Mouse (Mus musculus) kidney, embryonic 16.5 days (tissue): Measurements from ENCODE around the gene Ifnab. TPM values are rescaled to one million over a fixed set of nuclear protein-coding genes. Genes with fewer than 3 reads are reported as not detected.

Source experiments
- ATAC-seq: fragments of 200-750 bp; cut with Nextera tagmentation; 2 replicates; pipeline ENCODE4 v1.8.0; 2017; ENCODE audit warnings: moderate TSS enrichment; ENCODE audit not compliant: low FRiP score, low TSS enrichment
- H3K27ac ChIP-seq: fragments of 300-500 bp; sonication (generic); 2 replicates; pipeline ENCODE4 v1.5.1; 2014; ENCODE audit warnings: low read length
- H3K27me3 ChIP-seq: fragments of 300-500 bp; sonication (generic); 2 replicates; pipeline ENCODE4 v1.6.1; 2014; ENCODE audit warnings: low read length, control low read depth, mixed read lengths; ENCODE audit not compliant: insufficient read depth
- H3K36me3 ChIP-seq: fragments of 300-500 bp; sonication (generic); 2 replicates; pipeline ENCODE4 v1.6.1; 2014; ENCODE audit warnings: low read length, control low read depth, mixed read lengths; ENCODE audit not compliant: insufficient read depth
- H3K4me1 ChIP-seq: fragments of 300-500 bp; sonication (generic); 2 replicates; pipeline ENCODE4 v1.6.1; 2014; ENCODE audit warnings: low read length, control low read depth, mixed read lengths; ENCODE audit not compliant: insufficient read depth
- H3K4me2 ChIP-seq: fragments of 300-500 bp; sonication (generic); replicated peaks from 2 replicates; pipeline ENCODE4 v1.6.1; 2014; ENCODE audit warnings: low read depth, low read length
- H3K4me3 ChIP-seq: fragments of 300-500 bp; sonication (generic); 2 replicates; pipeline ENCODE4 v1.5.1; 2014; ENCODE audit warnings: mild to moderate bottlenecking, low read length
- H3K9ac ChIP-seq: fragments of 300-500 bp; sonication (generic); replicated peaks from 2 replicates; pipeline ENCODE4 v1.6.1; 2014; ENCODE audit warnings: low read length
- H3K9me3 ChIP-seq: fragments of 300-500 bp; sonication (generic); 2 replicates; pipeline ENCODE4 v1.6.1; 2016; ENCODE audit warnings: low read length, control low read depth
- WGBS: fragments of 180-500 bp; shearing (Covaris S2); extraction: QIAGEN DNeasy Blood & Tissue Kit; methylation state at CpG from one replicate; pipeline ENCODE4 v1.1.7; 2014; 5-methylcytosine and 5-hydroxymethylcytosine counted together
- polyA plus RNA-seq: library from polyadenylated mRNA; unstranded; fragments of >200 nt; fragmentation: Nextera tagmentation; extraction: Ambion mirVana; gene quantifications from 2 replicates; pipeline ENCODE4 v1.2.1, GENCODE M21; 2015

The Ifnab gene
- polyA plus RNA-seq: not detected in 2 replicates

GRCm38 (mm10) chr4:88691259-88691658 is at the start of gene Ifnab:
Gene Ifnab, minus strand, starts transcription at chr4:88691359.
- peaks cover 2% of the 10 kb centered on the region; the same call in 1 of the 2 replicates for H3K9me3 ChIP-seq
- no peaks in the 10 kb centered on the region for H3K4me1 ChIP-seq
- WGBS: 69% methylated on average over 2 of the region's 2 CpGs
- H3K4me2 ChIP-seq: no peak within 1 kb of the TSS
- H3K27ac ChIP-seq: no peak within 1 kb of the TSS
- H3K4me3 ChIP-seq: no peak within 1 kb of the TSS
- no peaks in the 10 kb centered on the region for H3K36me3 ChIP-seq
- no peak within 1 kb of the TSS for H3K9ac ChIP-seq
- peaks cover 6% of the 10 kb centered on the region; the same call in 1 of the 2 replicates for H3K27me3 ChIP-seq
- no peak for ATAC-seq

- Histone ChIP-seq H3K27ac (no peak overlapping the region), H3K36me3 (no peaks in the 10 kb centered on the region), H3K4me2 (no peak overlapping the region), H3K9me3 (no peaks in the 10 kb centered on the region), H3K9ac (no peak overlapping the region), H3K4me1 (no peaks in the 10 kb centered on the region), H3K4me3 (no peak overlapping the region), H3K27me3 (no peaks in the 10 kb centered on the region)
- no peak for ATAC-seq
- 87% methylated on average over 6 of the region's 6 CpGs for WGBS
Measured at GRCm38 (mm10) chr4:88739036-88739435, 47.9 kb upstream of the Ifnab start.

DNA sequence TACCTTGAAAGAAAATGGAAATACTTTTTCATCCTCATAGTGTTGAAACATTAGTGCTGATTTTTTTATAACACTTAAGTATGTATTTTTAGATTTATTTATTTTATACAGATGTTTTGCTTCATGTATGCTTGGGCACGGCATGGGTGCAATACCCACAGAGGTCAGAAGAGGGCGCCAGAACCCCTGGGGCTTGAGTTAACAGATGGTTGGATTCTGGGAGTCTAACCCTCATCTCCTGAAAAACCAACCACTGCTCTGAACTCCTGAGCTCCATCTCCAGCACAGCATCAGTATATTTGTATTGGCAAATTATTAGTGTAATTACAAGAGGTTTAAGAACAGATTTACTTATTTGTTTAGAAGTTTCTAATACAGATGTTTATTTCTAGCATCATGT is 47.3 kb upstream of the Ifnab start:
- 5% methylated on average over 2 of the region's 2 CpGs for WGBS
- no peak overlapping the region for H3K4me2 ChIP-seq
- H3K27ac ChIP-seq: no peak overlapping the region
- H3K4me3 ChIP-seq: no peak overlapping the region
- no peaks in the 10 kb centered on the region for H3K36me3 ChIP-seq
- ATAC-seq: no peak
- H3K9ac ChIP-seq: no peak overlapping the region
- no peaks in the 10 kb centered on the region for H3K9me3 ChIP-seq
- no peaks in the 10 kb centered on the region for H3K27me3 ChIP-seq
- no peaks in the 10 kb centered on the region for H3K4me1 ChIP-seq

GRCm38 (mm10) chr4:88727324-88727723 is 36.2 kb upstream of the Ifnab start:
- 0% methylated on average over 1 of the region's 1 CpGs for WGBS
- Histone ChIP-seq H3K4me3 (no peak overlapping the region), H3K36me3 (no peaks in the 10 kb centered on the region), H3K4me2 (no peak overlapping the region), H3K27ac (no peak overlapping the region), H3K4me1 (no peaks in the 10 kb centered on the region), H3K9me3 (no peaks in the 10 kb centered on the region), H3K9ac (no peak overlapping the region), H3K27me3 (no peaks in the 10 kb centered on the region)
- ATAC-seq: peak; percentile 57; the same call in 1 of the 2 replicates

- H3K9me3 ChIP-seq: no peaks in the 10 kb centered on the region
- H3K4me3 ChIP-seq: no peak overlapping the region
- no peaks in the 10 kb centered on the region for H3K27me3 ChIP-seq
- H3K36me3 ChIP-seq: no peaks in the 10 kb centered on the region
- WGBS: 75% methylated on average over 6 of the region's 6 CpGs
- H3K9ac ChIP-seq: no peak overlapping the region
- H3K4me1 ChIP-seq: no peaks in the 10 kb centered on the region
- no peak overlapping the region for H3K27ac ChIP-seq
- ATAC-seq: no peak
- no peak overlapping the region for H3K4me2 ChIP-seq
Measured at GRCm38 (mm10) chr4:88726727-88727126, 35.6 kb upstream of the Ifnab start.

DNA sequence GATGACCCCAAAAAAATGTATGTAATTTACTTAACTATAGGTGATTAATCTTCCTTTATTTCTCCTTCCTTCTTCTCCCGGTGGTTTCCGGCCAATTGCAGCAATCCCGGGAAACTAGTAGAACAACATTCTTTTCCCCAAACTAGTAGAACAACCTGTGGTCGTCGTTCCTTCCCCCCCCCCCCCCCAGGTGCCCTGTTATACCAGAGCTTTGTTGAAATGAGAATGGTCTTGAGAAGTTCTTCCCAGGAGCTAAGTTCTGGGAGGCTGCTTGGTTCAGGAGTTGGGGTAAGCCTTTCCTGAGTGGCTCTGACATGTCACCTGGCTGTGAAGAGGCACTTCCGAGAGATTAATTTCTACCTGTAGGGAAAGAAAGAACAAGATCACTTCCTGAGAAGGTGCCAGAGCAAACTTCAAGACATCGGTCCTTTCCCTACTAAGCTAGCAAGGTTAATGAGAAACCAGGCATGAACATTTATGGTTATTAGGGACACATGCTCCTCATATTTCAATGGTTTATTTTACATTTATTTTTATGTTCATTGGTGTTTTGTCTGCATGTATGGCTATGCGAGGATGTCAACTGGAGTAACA is 32.4 kb upstream of the Ifnab start:
- Histone ChIP-seq H3K9me3 (no peaks in the 10 kb centered on the region), H3K27me3 (no peaks in the 10 kb centered on the region), H3K36me3 (peaks cover 13% of the 10 kb centered on the region), H3K9ac (no peak overlapping the region), H3K4me2 (peak overlapping the region; percentile 31; the same call in 1 of the 2 replicates), H3K27ac (peak overlapping the region; percentile 88), H3K4me1 (peaks cover 19% of the 10 kb centered on the region), H3K4me3 (no peak overlapping the region)
- ATAC-seq: no peak
- WGBS: 44% methylated on average over 8 of the region's 8 CpGs

DNA sequence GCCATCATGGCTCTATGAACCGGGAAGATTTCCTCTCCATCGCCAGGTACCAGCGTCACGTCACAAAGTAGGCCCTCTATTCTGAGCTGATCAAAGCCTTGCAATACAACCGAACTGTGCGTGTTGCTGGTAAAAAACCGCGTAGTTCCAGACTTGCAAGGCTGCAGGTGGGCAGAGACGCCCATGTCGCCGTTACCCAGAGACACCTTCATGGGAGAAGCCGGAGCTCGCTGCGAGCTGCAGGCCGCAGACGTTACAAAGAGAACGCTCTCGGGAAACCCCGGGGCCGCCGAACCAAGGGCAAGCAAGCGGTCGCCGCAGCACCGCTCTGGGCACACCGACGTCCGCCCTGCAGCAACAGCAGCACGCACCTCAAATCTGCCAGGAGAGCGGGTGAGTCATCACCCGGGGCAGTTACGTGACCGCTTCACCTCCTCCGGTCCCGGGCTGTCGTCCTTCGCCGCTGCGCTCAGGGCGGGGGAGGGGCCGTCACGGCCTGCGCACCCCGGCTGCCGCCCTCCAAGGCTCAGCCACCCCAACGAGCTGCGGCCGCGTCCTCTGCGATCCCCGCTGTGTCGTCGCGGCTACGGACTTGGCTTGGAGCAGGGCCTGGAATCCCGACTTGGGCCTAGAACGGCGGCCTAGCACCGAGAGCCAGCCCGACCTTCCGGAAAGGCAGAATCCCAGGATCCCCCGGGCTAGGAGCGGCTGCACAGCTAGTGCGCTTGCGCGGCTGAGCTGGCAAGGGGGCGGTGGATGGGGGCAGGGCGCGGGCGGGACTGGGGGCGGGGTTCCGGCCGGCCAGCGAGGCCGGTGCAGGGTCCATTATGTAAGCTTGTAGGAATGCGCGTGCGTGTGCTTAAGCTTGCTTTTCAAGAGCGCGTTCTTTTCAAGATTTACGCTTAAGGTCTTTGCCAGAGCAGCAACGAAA is 30.9 kb upstream of the Ifnab start, which contains the start of the genes Gm26566 and Klhl9:
Gm26566 (plus strand) TSS at position 15 of the 931 bp plus-strand sequence.
Klhl9 (minus strand) TSS at position 675 of the 931 bp plus-strand sequence.
- under 1% methylated on average over 82 of the region's 82 CpGs for WGBS
- H3K27me3 ChIP-seq: no peaks in the 10 kb centered on the region
- ATAC-seq: peak; percentile 98
- peak within 1 kb of the TSS; percentile 87 for H3K4me2 ChIP-seq
- H3K36me3 ChIP-seq: peaks cover 16% of the 10 kb centered on the region
- H3K9me3 ChIP-seq: no peaks in the 10 kb centered on the region
- H3K27ac ChIP-seq: peak within 1 kb of the TSS; percentile 99
- H3K4me3 ChIP-seq: peak within 1 kb of the TSS; percentile 90
- peaks cover 24% of the 10 kb centered on the region for H3K4me1 ChIP-seq
- H3K9ac ChIP-seq: peak within 1 kb of the TSS; percentile 99

- Histone ChIP-seq H3K9ac (peak overlapping the region; percentile 58; the same call in 1 of the 2 replicates), H3K9me3 (no peaks in the 10 kb centered on the region), H3K27me3 (no peaks in the 10 kb centered on the region), H3K4me2 (peak overlapping the region; percentile 57), H3K27ac (no peak overlapping the region), H3K4me1 (peaks cover 24% of the 10 kb centered on the region), H3K4me3 (peak overlapping the region; percentile 40), H3K36me3 (peaks cover 32% of the 10 kb centered on the region)
- ATAC-seq: no peak
- WGBS: 45% methylated on average over 1 of the region's 1 CpGs
Measured at GRCm38 (mm10) chr4:88718715-88719114, 27.6 kb upstream of the Ifnab start.

DNA sequence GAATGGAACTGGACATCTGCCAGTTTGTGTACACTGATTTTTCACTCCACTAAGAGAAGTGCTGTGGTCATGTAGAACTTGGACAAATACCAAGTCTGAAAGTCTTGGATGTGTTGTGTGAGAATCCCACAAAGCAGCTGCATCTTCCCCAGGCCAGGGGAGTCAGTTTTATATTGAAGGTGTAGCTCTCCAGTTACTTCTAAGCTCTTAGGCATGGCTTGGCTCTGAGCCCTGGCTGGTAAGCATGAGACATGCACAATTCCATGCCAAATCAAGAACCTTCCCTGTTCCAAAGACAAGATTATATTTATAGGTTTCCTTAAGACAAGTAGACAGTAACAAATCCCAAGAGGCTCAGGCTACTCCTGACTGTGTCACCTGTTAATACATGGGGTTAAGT is 23.9 kb upstream of the Ifnab start:
- Histone ChIP-seq H3K36me3 (peaks cover 22% of the 10 kb centered on the region), H3K4me3 (no peak overlapping the region), H3K27me3 (no peaks in the 10 kb centered on the region), H3K27ac (no peak overlapping the region), H3K9me3 (no peaks in the 10 kb centered on the region), H3K4me1 (peaks cover 12% of the 10 kb centered on the region), H3K9ac (no peak overlapping the region), H3K4me2 (no peak overlapping the region)
- no peak for ATAC-seq
